Mouse (Mus musculus) layer of hippocampus, adult 18-20 months (tissue): Measurements from ENCODE around the gene Ubtf. TPM values are rescaled to one million over a fixed set of nuclear protein-coding genes. Genes with fewer than 3 reads are reported as not detected.

ENCODE experiments used
- DNase-seq, 2 experiments: peaks; one replicate each; pipeline ENCODE4 v3.0.0; 2022; ENCODE audit warnings: low spot score in 2 of 2
- total RNA-seq, 2 experiments: library from RNA; stranded (reverse); gene quantifications; 2 replicates each; pipeline ENCODE4 v1.2.3; 2021

Gene Ubtf
- total RNA-seq, 2 experiments from 2014 or later, result 131 to 135 TPM

GRCm38 (mm10) chr11:102268520-102269244 lies 50.9 kb downstream of the Ubtf start, which contains the start of gene Asb16:
Gene Asb16, plus strand, starts transcription at chr11:102268743.
- DNase-seq, result no peak

GRCm38 (mm10) chr11:102267480-102267879 lies 52.1 kb downstream of the Ubtf start:
- DNase-seq, result peak; percentile 50 to 81

GRCm38 (mm10) chr11:102266631-102267355 lies 52.7 kb downstream of the Ubtf start:
- DNase-seq, result no peak

- DNase-seq, result no peak
These were observed 53.7 kb downstream of the Ubtf start for GRCm38 (mm10) chr11:102265816-102266215.

- no peak for DNase-seq
These were observed 56.3 kb downstream of the Ubtf start for GRCm38 (mm10) chr11:102263211-102263610.

- no peak for DNase-seq
These were observed 61.0 kb downstream of the Ubtf start for GRCm38 (mm10) chr11:102258521-102258920.

GRCm38 (mm10) chr11:102258095-102258494 lies 61.4 kb downstream of the Ubtf start:
- no peak for DNase-seq

- DNase-seq, result peak in 1 of 2 experiments; percentile 20
These were observed 62.0 kb downstream of the Ubtf start for GRCm38 (mm10) chr11:102257514-102257913.

Other genes starting within 250 kb of the Ubtf start
- 100 to 1,000 TPM; 142 to 147 TPM for gene Mpp2, start 231.2 kb downstream of the Ubtf start, total RNA-seq
- gene Ppy, start 218.4 kb downstream of the Ubtf start, total RNA-seq, result not detected
- gene Pyy, start 211.9 kb downstream of the Ubtf start, total RNA-seq, result not detected
- not detected for gene Nags, start 174.2 kb downstream of the Ubtf start, total RNA-seq
- 10 to 100 TPM; 25.0 to 27.2 TPM for gene Tmem101, start 163.3 kb downstream of the Ubtf start, total RNA-seq
- gene Lsm12, start 134.4 kb downstream of the Ubtf start, total RNA-seq, result 10 to 100 TPM; 59.3 to 59.4 TPM
- gene G6pc3, start 130.1 kb downstream of the Ubtf start, total RNA-seq, result 10 to 100 TPM; 61.0 to 65.1 TPM
- gene Hdac5, start 89.6 kb downstream of the Ubtf start, total RNA-seq, result 100 to 1,000 TPM; 258 to 266 TPM
- gene BC030867, start 70.9 kb downstream of the Ubtf start, total RNA-seq, result 1 to 10 TPM in 1 of 2 experiments, under 1 TPM in 1; 0.86 to 1.8 TPM
- gene Asb16, start 51.0 kb downstream of the Ubtf start, total RNA-seq, result 1 to 10 TPM; 2.3 to 2.9 TPM
- 10 to 100 TPM; 62.3 to 67.6 TPM for gene Tmub2, start 34.8 kb downstream of the Ubtf start, total RNA-seq
- gene Atxn7l3, start 23.1 kb downstream of the Ubtf start, total RNA-seq, result 100 to 1,000 TPM; 168 to 171 TPM
- under 1 TPM; 0.30 to 0.41 TPM for gene Slc4a1, start 46.5 kb upstream of the Ubtf start, total RNA-seq
- 100 to 1,000 TPM; 489 to 499 TPM for gene Rundc3a, start 73.7 kb upstream of the Ubtf start, total RNA-seq
- 10 to 100 TPM; 62.9 to 64.5 TPM for gene Slc25a39, start 88.2 kb upstream of the Ubtf start, total RNA-seq
- 10 to 100 TPM; 62.4 to 64.6 TPM for gene Grn, start 110.6 kb upstream of the Ubtf start, total RNA-seq
- gene Fam171a2, start 127.9 kb upstream of the Ubtf start, total RNA-seq, result 100 to 1,000 TPM; 106 to 111 TPM
- 1 to 10 TPM; 1.2 to 3.9 TPM for gene Itga2b, start 150.4 kb upstream of the Ubtf start, total RNA-seq
- 10 to 100 TPM; 47.5 to 48.8 TPM for gene Gpatch8, start 236.7 kb upstream of the Ubtf start, total RNA-seq